Mouse (Mus musculus) ES-E14 (cell line): ENCODE results near the gene Man2a1.

Source experiments
- HCFC1 ChIP-seq: IDR thresholded peaks from 2 replicates; pipeline ENCODE4 v1.6.1; 2012; ENCODE audit warnings: low read length, inconsistent platforms, borderline replicate concordance; ENCODE audit not compliant: insufficient read depth
- ZC3H11A ChIP-seq: IDR thresholded peaks from 2 replicates; pipeline ENCODE4 v1.6.1; 2012; ENCODE audit warnings: low read depth, mild to moderate bottlenecking, inconsistent platforms, low read length, borderline replicate concordance

- no peak for TF ChIP-seq ZC3H11A
- TF ChIP-seq HCFC1, result no peak
Observed at GRCm38 (mm10) chr17:64575240-64575639, 25.3 kb upstream of the Man2a1 start.
